Mouse (Mus musculus): ENCODE results near the gene F2r. TPM values are rescaled to one million over a fixed set of nuclear protein-coding genes. Genes with fewer than 3 reads are reported as not detected.

F2r gene
- polyA plus RNA-seq, 1 experiment, result 42.2 TPM

DNA sequence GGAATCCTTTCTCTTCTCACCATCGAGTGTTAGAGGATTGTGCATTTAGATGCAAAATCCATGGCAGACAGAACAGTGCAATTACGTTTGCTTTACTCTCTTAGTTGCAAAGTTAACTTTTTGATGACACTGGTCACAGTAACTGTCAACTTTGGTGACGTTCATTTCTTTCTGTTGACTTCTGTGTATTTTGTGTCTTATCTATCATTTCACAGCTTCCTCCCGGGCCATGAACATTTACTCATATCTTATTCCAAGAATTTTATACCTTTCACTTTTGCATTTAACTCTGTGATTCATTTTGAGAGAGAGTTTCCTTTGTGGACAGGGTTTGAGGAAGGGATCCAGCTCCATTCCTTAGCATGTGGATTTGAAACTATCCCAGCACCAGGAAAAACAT is 35.4 kb upstream of the F2r start:
- Histone ChIP-seq H3K4me1 (ENCODE audit: control insufficient read depth, insufficient read depth, low read length) (no peaks in the 10 kb centered on the region), H3K36me3 (ENCODE audit: control insufficient read depth, insufficient read depth, low read length) (no peaks in the 10 kb centered on the region), H3K27me3 (replicated peaks; ENCODE audit: control insufficient read depth, insufficient read depth, low read length) (no peaks in the 10 kb centered on the region), H3K4me3 (ENCODE audit: insufficient read depth, low read depth, low read length) (no peak overlapping the region), H3K27ac (ENCODE audit: insufficient read depth, low read depth, low read length) (no peak overlapping the region)
- TF ChIP-seq POLR2A (IDR thresholded peaks at IDR 0.05; ENCODE audit: low read depth, low read length), result no peak
- TF ChIP-seq CTCF (conservative IDR thresholded peaks at IDR 0.05; ENCODE audit: insufficient read depth, insufficient read length, low read depth, low read length), result no peak
- 76% methylated on average over 4 of the region's 4 CpGs for WGBS
- no peak for DNase-seq

GRCm38 (mm10) chr13:95651870-95652668 is 33.8 kb upstream of the F2r start:
- peak; percentile 48 for DNase-seq
- no peak overlapping the region for H3K27ac ChIP-seq (ENCODE audit: insufficient read depth, low read depth, low read length)
- WGBS, result 56% methylated on average over 7 of the region's 7 CpGs
- peaks cover 4% of the 10 kb centered on the region; the same call in 1 of the 2 replicates for H3K4me1 ChIP-seq (ENCODE audit: control insufficient read depth, insufficient read depth, low read length)
- H3K4me3 ChIP-seq (ENCODE audit: insufficient read depth, low read depth, low read length), result no peak overlapping the region
- H3K36me3 ChIP-seq (ENCODE audit: control insufficient read depth, insufficient read depth, low read length), result no peaks in the 10 kb centered on the region
- no peak for TF ChIP-seq CTCF (conservative IDR thresholded peaks at IDR 0.05; ENCODE audit: insufficient read depth, insufficient read length, low read depth, low read length)
- no peak for TF ChIP-seq POLR2A (IDR thresholded peaks at IDR 0.05; ENCODE audit: low read depth, low read length)
- H3K27me3 ChIP-seq (replicated peaks; ENCODE audit: control insufficient read depth, insufficient read depth, low read length), result no peaks in the 10 kb centered on the region

DNA sequence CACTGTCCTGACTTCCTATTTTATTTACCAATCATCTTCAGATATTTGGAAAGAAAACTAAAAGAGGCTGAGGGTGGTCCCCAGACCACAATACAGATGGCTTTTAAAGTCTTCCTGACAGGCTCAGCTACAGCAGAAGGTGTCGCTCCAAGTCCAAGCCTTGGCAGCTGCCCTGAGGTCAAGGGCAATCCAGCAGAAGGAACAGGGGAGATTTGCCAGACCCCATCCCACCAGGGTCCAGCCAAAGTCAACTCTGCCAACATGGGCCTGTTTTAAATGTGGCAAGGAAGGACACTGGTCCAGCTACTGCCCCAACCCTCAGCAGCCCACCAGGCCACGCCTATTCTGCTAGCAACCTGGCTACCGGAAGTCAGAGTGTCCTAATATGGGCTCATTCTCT is 31.7 kb upstream of the F2r start:
- Histone ChIP-seq H3K27ac (ENCODE audit: insufficient read depth, low read depth, low read length) (no peak overlapping the region), H3K36me3 (ENCODE audit: control insufficient read depth, insufficient read depth, low read length) (no peaks in the 10 kb centered on the region), H3K4me1 (ENCODE audit: control insufficient read depth, insufficient read depth, low read length) (peaks cover 4% of the 10 kb centered on the region; the same call in 1 of the 2 replicates), H3K4me3 (ENCODE audit: insufficient read depth, low read depth, low read length) (no peak overlapping the region), H3K27me3 (replicated peaks; ENCODE audit: control insufficient read depth, insufficient read depth, low read length) (no peaks in the 10 kb centered on the region)
- TF ChIP-seq CTCF (conservative IDR thresholded peaks at IDR 0.05; ENCODE audit: insufficient read depth, insufficient read length, low read depth, low read length), result no peak
- no peak for TF ChIP-seq POLR2A (IDR thresholded peaks at IDR 0.05; ENCODE audit: low read depth, low read length)
- WGBS, result 92% methylated on average over 3 of the region's 3 CpGs
- no peak for DNase-seq

DNA sequence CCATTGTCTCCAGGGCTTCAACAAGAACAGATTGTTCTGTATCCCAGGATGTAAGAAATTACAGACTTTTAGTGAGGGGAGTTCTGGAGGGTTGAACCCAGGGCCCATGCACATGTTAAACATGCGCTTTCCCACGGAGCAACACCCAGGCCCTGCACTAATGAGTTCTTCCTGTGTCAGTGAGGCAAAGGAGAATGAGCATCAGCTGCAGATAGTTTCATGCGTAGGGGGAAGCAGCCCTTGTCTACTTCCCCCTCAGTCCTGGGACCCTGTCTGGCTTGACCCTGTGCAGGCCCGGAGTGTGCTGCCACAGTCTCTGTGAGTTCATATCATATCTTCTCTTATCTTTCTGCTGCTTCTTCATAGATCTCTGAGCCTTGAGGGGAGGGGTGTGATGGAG is 29.0 kb upstream of the F2r start:
- Histone ChIP-seq H3K27me3 (replicated peaks; ENCODE audit: control insufficient read depth, insufficient read depth, low read length) (no peaks in the 10 kb centered on the region), H3K36me3 (ENCODE audit: control insufficient read depth, insufficient read depth, low read length) (no peaks in the 10 kb centered on the region), H3K4me3 (ENCODE audit: insufficient read depth, low read depth, low read length) (no peak overlapping the region), H3K27ac (ENCODE audit: insufficient read depth, low read depth, low read length) (peak overlapping the region; percentile 89), H3K4me1 (ENCODE audit: control insufficient read depth, insufficient read depth, low read length) (peaks cover 4% of the 10 kb centered on the region; the same call in 1 of the 2 replicates)
- 48% methylated on average over 4 of the region's 4 CpGs for WGBS
- DNase-seq, result no peak
- TF ChIP-seq POLR2A (IDR thresholded peaks at IDR 0.05; ENCODE audit: low read depth, low read length) (no peak), CTCF (conservative IDR thresholded peaks at IDR 0.05; ENCODE audit: insufficient read depth, insufficient read length, low read depth, low read length) (no peak)

DNA sequence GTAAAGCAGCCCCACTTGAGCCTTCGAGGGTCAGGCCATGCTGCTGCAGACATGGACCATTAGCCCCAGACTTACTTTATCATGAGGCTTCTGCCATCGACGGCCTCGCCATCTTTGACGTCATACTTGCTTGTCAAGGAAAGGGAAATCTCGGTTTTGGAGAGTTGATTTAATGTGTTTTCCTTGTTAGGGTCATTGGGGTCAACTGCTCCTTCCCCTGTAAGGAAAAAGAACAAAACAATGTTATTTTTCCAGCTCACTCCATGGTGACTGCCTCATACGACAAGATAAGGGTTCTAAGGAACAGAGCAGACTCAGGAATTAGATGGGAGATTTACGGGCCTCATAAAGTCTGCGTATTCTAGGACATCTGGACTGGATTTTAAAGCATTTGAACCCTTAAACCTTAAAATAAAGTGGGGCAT is 28.4 kb upstream of the F2r start:
- no peaks in the 10 kb centered on the region for H3K27me3 ChIP-seq (replicated peaks; ENCODE audit: control insufficient read depth, insufficient read depth, low read length)
- H3K4me3 ChIP-seq (ENCODE audit: insufficient read depth, low read depth, low read length), result no peak overlapping the region
- H3K27ac ChIP-seq (ENCODE audit: insufficient read depth, low read depth, low read length), result peak overlapping the region; percentile 63; the same call in 1 of the 2 replicates
- peak; percentile 83 for DNase-seq
- WGBS, result 41% methylated on average over 9 of the region's 9 CpGs
- H3K36me3 ChIP-seq (ENCODE audit: control insufficient read depth, insufficient read depth, low read length), result no peaks in the 10 kb centered on the region
- H3K4me1 ChIP-seq (ENCODE audit: control insufficient read depth, insufficient read depth, low read length), result peaks cover 4% of the 10 kb centered on the region; the same call in 1 of the 2 replicates
- TF ChIP-seq CTCF (conservative IDR thresholded peaks at IDR 0.05; ENCODE audit: insufficient read depth, insufficient read length, low read depth, low read length) (no peak), POLR2A (IDR thresholded peaks at IDR 0.05; ENCODE audit: low read depth, low read length) (no peak)

DNA sequence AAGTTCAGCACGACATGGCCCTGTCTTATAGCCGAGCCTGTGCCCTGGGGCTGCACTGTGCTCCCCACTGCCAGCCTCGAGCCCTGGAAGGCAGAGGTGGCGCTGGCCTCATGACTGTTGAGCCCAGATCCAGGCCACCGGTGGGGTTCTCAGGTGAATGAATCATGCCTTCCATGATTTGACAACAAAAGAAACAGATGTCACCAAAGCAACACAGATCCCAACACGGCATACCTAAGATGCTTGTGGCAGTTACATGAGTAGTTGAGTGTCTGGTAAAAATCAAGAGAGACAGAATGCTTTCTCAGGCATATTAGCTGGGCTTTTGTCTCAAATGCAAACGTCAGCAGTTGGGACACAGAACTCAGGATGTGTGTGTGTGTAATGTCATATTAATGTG is 25.5 kb upstream of the F2r start:
- WGBS, result 69% methylated on average over 7 of the region's 7 CpGs
- no peak overlapping the region for H3K27ac ChIP-seq (ENCODE audit: insufficient read depth, low read depth, low read length)

More for the DNA sequence above, 25.5 kb upstream of the F2r start:
- H3K4me1 ChIP-seq (ENCODE audit: control insufficient read depth, insufficient read depth, low read length), result peaks cover 4% of the 10 kb centered on the region; the same call in 1 of the 2 replicates
- TF ChIP-seq CTCF (conservative IDR thresholded peaks at IDR 0.05; ENCODE audit: insufficient read depth, insufficient read length, low read depth, low read length) (no peak), POLR2A (IDR thresholded peaks at IDR 0.05; ENCODE audit: low read depth, low read length) (no peak)
- no peak for DNase-seq
- H3K36me3 ChIP-seq (ENCODE audit: control insufficient read depth, insufficient read depth, low read length), result no peaks in the 10 kb centered on the region
- no peaks in the 10 kb centered on the region for H3K27me3 ChIP-seq (replicated peaks; ENCODE audit: control insufficient read depth, insufficient read depth, low read length)
- H3K4me3 ChIP-seq (ENCODE audit: insufficient read depth, low read depth, low read length), result no peak overlapping the region

Measured in kidney, adult 2 months (tissue).